In genomic region chr6:33870468-33871142, GRCm38 (mm10) we compare ENCODE assay signal across 12 mouse cellular contexts.
A peak's percentile ranks its signal among the peaks of the same experiment; 100 is the strongest.
DNase-seq lines count a peak whose midpoint lies in the region; ATAC-seq and TF ChIP-seq lines count a peak whose summit lies in the region.
"Had no signal": no experiment of that assay in that cellular context is flagged by ENCODE, and none has a peak within 500 bp of the region (broad histone marks: within the 10 kb centered on the region; RNA-seq: fewer than 3 reads in every experiment).

No protein-coding gene starts in this region.

- H3K27me3 ChIP-seq in heart, embryonic 11.5 days (ENCODE audit: control insufficient read depth, insufficient read depth, low read length), result no peaks in the 10 kb centered on the region
- H3K27me3 ChIP-seq in Patski, result no peaks in the 10 kb centered on the region
- H3K27me3 ChIP-seq: kidney, embryonic 15.5 days had no signal

- no peak for TF ChIP-seq CTCF in Patski (IDR thresholded peaks at IDR 0.05)

- peak overlapping the region; percentile 64 for H3K27ac ChIP-seq in heart, embryonic 11.5 days (ENCODE audit: low read depth, low read length)
- H3K27ac ChIP-seq: kidney, embryonic 15.5 days had no signal

- WGBS in heart, embryonic 11.5 days (ENCODE audit: insufficient replicate concordance), result 46% methylated on average over 9 of the region's 9 CpGs

- DNase-seq in heart, postnatal 36 days, result no peak
- DNase-seq in 3T3-L1 (ENCODE audit: low read depth, low spot score), result peak; percentile 29
- DNase-seq in Patski (ENCODE audit: low read depth, low spot score), result peak; percentile 78
- DNase-seq in gonadal fat pad, adult 2 months (ENCODE audit: low read depth), result peak; percentile 17
- no peak for DNase-seq in ovary, postnatal 36 days (ENCODE audit: low spot score)
- DNase-seq in layer of hippocampus, adult 9-10 months (ENCODE audit: low spot score), result no peak
- DNase-seq in cerebellum, adult 11 months, result no peak
- DNase-seq: lung, postnatal 36 days had no signal

- in situ Hi-C loops in Patski (cut with MboI; ENCODE audit: low pct_unique_long_range_greater_than_20kb), result no loop called here

- intact Hi-C loops in heart, postnatal 36 days (cut with DNase I), result no loop called here

- H3K4me1 ChIP-seq in heart, embryonic 11.5 days (ENCODE audit: control insufficient read depth, insufficient read depth, low read length), result peaks cover 31% of the 10 kb centered on the region

- CTCF ChIA-PET in Patski (lab: Charles Lee), result interaction anchor here (1.0 to 1.2 kb wide), 2 partner anchors 30 to 58 kb away, joined by 3 read pairs; no protein-coding TSS in a partner anchor

- ATAC-seq in heart, embryonic 11.5 days (replicated peaks; ENCODE audit: insufficient number of reproducible peaks, low FRiP score, low TSS enrichment), result no peak
- peak; percentile 89 for ATAC-seq in Patski

- H3K36me3 ChIP-seq in heart, embryonic 11.5 days (ENCODE audit: control insufficient read depth, insufficient read depth, low read length), result no peaks in the 10 kb centered on the region
- H3K36me3 ChIP-seq: kidney, embryonic 15.5 days had no signal

- no peak overlapping the region for H3K4me2 ChIP-seq in heart, embryonic 11.5 days
- H3K4me2 ChIP-seq: kidney, embryonic 15.5 days; liver, embryonic 11.5 days had no signal

- POLR2A ChIA-PET in Patski (lab: Charles Lee), result interaction anchor here (0.6 kb wide), 1 partner anchor 964 kb away, joined by 3 read pairs; no protein-coding TSS in a partner anchor

- no peak overlapping the region for H3K4me3 ChIP-seq in heart, embryonic 11.5 days (ENCODE audit: low read depth, low read length)
- H3K4me3 ChIP-seq: kidney, embryonic 15.5 days; myocyte had no signal

- H3K9me3 ChIP-seq in heart, embryonic 11.5 days (replicated peaks; ENCODE audit: control insufficient read depth, low read length), result no peaks in the 10 kb centered on the region
- H3K9me3 ChIP-seq: kidney, embryonic 15.5 days had no signal

- H3K9ac ChIP-seq in heart, embryonic 11.5 days (ENCODE audit: low read depth, low read length), result no peak overlapping the region
- H3K9ac ChIP-seq: kidney, embryonic 15.5 days had no signal

Comparison
In these comparisons a context has a peak if more than half of its experiments do, and no peak if none do; other contexts are left out.
1. DNase-seq: peak in 3T3-L1 (single experiment), Patski (single experiment) and gonadal fat pad, adult 2 months (single experiment); none in heart, postnatal 36 days (0 of 2), ovary, postnatal 36 days (single experiment), layer of hippocampus, adult 9-10 months (single experiment) and cerebellum, adult 11 months (single experiment).